Mouse (Mus musculus): Measurements from ENCODE around the gene Atp1a1.

Gene Atp1a1

GRCm38 (mm10) chr3:101604550-101605223 lies at the start of gene Atp1a1:
Gene Atp1a1, minus strand, starts transcription at chr3:101604684.
- peak; percentile 98 for DNase-seq

DNA sequence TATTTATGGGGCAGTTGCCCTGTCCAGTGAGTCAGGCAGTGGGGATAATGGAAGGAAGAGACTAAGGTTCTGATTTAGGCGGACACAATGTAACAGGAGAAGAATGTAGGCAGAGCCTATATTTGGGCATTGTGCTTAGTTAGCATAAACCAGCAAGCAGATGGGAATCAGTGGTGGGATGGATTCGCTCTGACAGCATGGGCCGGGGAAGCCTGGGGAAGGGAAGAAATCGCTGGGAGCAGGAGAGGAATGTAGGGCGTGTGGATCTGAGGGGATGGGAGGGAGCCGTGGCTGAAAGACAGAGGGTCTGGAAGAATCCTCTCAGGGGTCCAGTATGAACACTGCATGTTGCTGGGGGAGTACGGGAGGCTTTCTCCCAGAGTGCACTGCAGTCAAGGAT lies 49.0 kb upstream of the Atp1a1 start:
- no peak for DNase-seq

- no peak for DNase-seq
These were observed 48.5 kb upstream of the Atp1a1 start for GRCm38 (mm10) chr3:101652967-101653366.

DNA sequence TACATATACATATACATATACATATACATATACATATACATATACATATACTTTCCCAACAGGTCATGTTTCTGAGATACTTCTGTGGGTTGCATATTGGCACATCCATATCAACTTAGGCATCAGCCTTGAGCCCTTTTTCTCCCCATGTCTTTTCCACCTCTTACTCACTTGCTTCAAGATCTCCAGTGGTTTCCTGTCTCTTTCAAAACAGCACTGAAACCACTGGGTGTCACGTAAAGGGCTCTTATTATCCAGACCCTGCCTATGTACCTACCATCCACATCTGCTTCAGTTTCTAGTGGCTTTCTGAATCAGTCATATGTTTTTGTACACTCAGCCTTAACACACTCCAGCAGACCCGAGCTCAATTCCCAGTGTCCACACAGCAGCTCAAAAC lies 45.8 kb upstream of the Atp1a1 start:
- DNase-seq = no peak

- DNase-seq = no peak
These were observed 44.8 kb upstream of the Atp1a1 start for GRCm38 (mm10) chr3:101649271-101649670.

DNA sequence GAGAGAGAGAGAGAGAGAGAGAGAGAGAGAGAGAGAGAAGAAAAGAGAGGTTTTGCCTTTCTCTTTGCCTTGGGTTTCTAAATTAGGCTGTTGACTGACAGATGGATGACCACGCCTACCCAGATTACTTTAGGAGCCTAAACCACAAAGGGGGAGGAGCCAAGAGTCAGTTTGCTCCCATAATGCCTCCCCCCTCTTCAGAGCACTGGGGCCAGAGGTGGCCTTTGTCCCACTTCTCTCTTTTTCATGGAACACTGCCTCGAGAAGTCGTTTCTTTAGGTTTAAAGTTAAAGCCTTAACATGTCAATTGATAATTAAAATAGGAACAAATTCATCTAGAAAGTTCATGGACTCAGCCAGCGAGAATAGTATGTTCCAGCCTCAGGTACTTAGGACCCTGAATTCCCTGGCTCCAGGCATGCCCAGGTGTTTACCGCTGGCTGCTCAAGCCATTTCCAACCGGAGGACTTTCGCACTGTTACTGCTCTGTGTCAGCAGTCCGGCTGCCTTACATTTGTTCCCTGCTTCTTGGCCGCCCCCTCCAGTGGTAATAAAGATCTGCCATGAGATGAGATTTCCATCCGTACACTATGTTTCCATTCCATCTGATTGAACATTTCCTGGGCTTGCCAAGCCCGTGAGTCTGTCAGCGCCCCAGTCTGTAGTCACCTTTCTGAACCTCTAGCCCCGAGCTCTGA lies 43.8 kb upstream of the Atp1a1 start:
- DNase-seq = no peak

- no peak for DNase-seq
These were observed 42.3 kb upstream of the Atp1a1 start for GRCm38 (mm10) chr3:101646806-101647205.

- no peak for DNase-seq
These were observed 41.2 kb upstream of the Atp1a1 start for GRCm38 (mm10) chr3:101645569-101646106.

GRCm38 (mm10) chr3:101644062-101644802 lies 39.7 kb upstream of the Atp1a1 start:
- DNase-seq = no peak

GRCm38 (mm10) chr3:101643264-101643663 lies 38.8 kb upstream of the Atp1a1 start:
- DNase-seq = no peak

- DNase-seq = no peak
These were observed 33.7 kb upstream of the Atp1a1 start for GRCm38 (mm10) chr3:101638223-101638622.

- no peak for DNase-seq
These were observed 32.0 kb upstream of the Atp1a1 start for GRCm38 (mm10) chr3:101636510-101636909.

- no peak for DNase-seq
These were observed 31.6 kb upstream of the Atp1a1 start for GRCm38 (mm10) chr3:101636086-101636485.

- no peak for DNase-seq
These were observed 29.8 kb upstream of the Atp1a1 start for GRCm38 (mm10) chr3:101634141-101634900.

GRCm38 (mm10) chr3:101628255-101628654 lies 23.8 kb upstream of the Atp1a1 start:
- DNase-seq = no peak

GRCm38 (mm10) chr3:101624287-101624686 lies 19.8 kb upstream of the Atp1a1 start:
- DNase-seq = no peak

GRCm38 (mm10) chr3:101619017-101619416 lies 14.5 kb upstream of the Atp1a1 start:
- no peak for DNase-seq

DNA sequence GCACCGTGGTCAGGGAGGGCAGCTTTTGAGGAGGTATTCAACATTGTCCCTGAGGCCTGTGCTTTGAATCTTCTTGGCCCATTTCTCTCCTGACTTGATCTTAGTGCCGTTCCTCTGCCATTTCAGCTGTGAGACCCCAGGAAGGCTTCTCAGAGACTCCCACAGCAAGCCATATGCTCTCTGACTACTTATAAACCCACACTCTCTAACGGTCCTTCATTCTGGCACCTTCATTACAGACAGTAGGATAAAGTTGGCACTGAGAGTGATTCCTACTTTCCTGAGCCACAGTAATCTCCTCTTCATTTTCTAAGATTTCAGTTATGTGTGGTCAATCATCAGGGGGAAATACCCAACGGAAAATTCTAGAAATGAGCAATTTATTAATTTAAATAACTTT lies 14.0 kb upstream of the Atp1a1 start:
- no peak for DNase-seq

DNA sequence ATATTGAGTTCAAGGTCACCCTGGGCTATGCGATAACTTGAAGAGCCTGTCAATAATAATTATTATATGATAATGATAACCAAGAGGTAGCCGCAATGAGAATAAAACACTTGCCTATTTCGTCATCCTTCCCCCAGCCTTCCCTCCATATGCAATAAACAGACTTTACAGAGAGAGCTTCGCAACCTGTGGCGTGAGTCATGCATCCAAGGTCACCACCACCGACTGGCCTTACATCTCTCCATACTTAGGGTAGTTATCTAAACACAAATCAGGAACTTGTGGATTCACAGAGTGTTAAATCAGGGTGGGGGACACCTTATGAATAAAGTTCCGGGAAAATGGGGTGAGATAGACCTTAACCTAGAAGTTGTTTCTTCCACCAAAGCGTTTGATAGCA lies 13.0 kb upstream of the Atp1a1 start:
- no peak for DNase-seq

GRCm38 (mm10) chr3:101617007-101617406 lies 12.5 kb upstream of the Atp1a1 start:
- DNase-seq = no peak

GRCm38 (mm10) chr3:101615856-101616255 lies 11.4 kb upstream of the Atp1a1 start:
- DNase-seq = no peak

DNA sequence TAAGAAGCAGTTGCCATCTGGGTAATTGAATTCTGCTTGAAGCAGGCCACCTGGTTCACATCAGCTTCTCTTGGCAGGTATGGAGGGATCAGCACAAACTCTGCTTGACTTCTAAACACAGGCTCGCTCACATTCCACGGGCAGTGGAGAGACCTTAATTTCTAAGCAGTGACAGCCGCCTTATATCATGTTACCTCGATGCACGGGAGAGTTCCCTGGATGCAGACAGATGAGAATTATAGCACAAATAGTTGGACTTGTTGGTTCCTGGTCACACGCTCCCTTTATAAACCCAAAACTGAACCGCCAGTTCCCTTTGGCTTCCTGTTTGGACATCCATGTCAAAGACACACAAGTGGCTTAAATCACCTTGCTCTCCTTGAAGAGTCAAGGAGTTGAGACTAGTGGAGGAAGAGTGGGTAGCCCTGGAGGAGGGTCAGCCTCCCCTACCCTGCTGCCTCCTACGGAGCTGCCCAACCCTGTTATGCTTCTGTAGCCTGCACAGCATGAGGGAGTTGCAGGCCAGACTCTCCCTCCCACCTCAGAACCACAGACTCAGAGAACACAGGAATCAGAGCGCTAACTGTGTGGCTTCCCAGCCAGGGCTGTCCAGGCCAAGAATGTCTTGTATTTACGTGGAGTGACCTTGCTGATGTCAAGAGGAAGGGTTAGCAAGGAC lies 7.5 kb upstream of the Atp1a1 start:
- DNase-seq = no peak

Data from lung, postnatal 4 days (tissue).